Comparison of ENCODE assay signal across 8 mouse cellular contexts in genomic region chr2:29826926-29827708, GRCm38 (mm10). TPM values are rescaled to one million over a fixed set of nuclear protein-coding genes. Genes with fewer than 3 reads are reported as not detected.
DNase-seq lines count a peak whose midpoint lies in the region; ATAC-seq and TF ChIP-seq lines count a peak whose summit lies in the region.

No protein-coding gene starts in this region.

- TF ChIP-seq CTCF in bone marrow macrophage, adult 2 months (IDR thresholded peaks at IDR 0.05; ENCODE audit: low read depth, low read length), result no peak
- TF ChIP-seq CTCF in embryonic fibroblast, embryonic 13.5 days (IDR thresholded peaks at IDR 0.05; ENCODE audit: borderline replicate concordance, insufficient read depth, low read length), result no peak

- H3K27me3 ChIP-seq in kidney, embryonic 14.5 days (ENCODE audit: control insufficient read depth, insufficient read depth, low read length), result no peaks in the 10 kb centered on the region
- no peaks in the 10 kb centered on the region for H3K27me3 ChIP-seq in limb, embryonic 15.5 days

- H3K27ac ChIP-seq in bone marrow macrophage, adult 2 months (ENCODE audit: insufficient read depth, low read depth, low read length), result peak overlapping the region; percentile 78
- peak overlapping the region; percentile 98 for H3K27ac ChIP-seq in embryonic fibroblast, embryonic 13.5 days (ENCODE audit: insufficient read depth, low read length)
- H3K27ac ChIP-seq in kidney, embryonic 14.5 days (ENCODE audit: low read depth, low read length), result peak overlapping the region; percentile 84
- peak overlapping the region; percentile 95 for H3K27ac ChIP-seq in limb, embryonic 15.5 days

- under 1% methylated on average over 48 of the region's 48 CpGs for WGBS in kidney, embryonic 14.5 days
- WGBS in limb, embryonic 15.5 days, result under 1% methylated on average over 48 of the region's 48 CpGs

- peak; percentile 96 for ATAC-seq in kidney, embryonic 14.5 days (ENCODE audit: low FRiP score, low TSS enrichment)
- peak; percentile 95 for ATAC-seq in limb, embryonic 15.5 days (ENCODE audit: insufficient number of reproducible peaks, low FRiP score, low TSS enrichment, low read depth)

- H3K4me3 ChIP-seq in bone marrow macrophage, adult 2 months (ENCODE audit: insufficient read depth, low read length), result peak overlapping the region; percentile 83
- H3K4me3 ChIP-seq in embryonic fibroblast, embryonic 13.5 days (ENCODE audit: insufficient read depth, low read length), result peak overlapping the region; percentile 88
- H3K4me3 ChIP-seq in kidney, embryonic 14.5 days (ENCODE audit: low read length), result peak overlapping the region; percentile 97
- H3K4me3 ChIP-seq in limb, embryonic 15.5 days, result peak overlapping the region; percentile 95

- TF ChIP-seq POLR2A in bone marrow macrophage, adult 2 months (IDR thresholded peaks at IDR 0.05; ENCODE audit: borderline replicate concordance, low read depth, low read length), result no peak
- TF ChIP-seq POLR2A in embryonic fibroblast, embryonic 13.5 days (IDR thresholded peaks at IDR 0.05; ENCODE audit: low read depth, low read length), result peak; percentile 91

- peaks cover 12% of the 10 kb centered on the region for H3K4me1 ChIP-seq in bone marrow macrophage, adult 2 months (ENCODE audit: control insufficient read depth, insufficient read depth, low read length)
- peaks cover 4% of the 10 kb centered on the region; the same call in 1 of the 2 replicates for H3K4me1 ChIP-seq in embryonic fibroblast, embryonic 13.5 days (ENCODE audit: control insufficient read depth, insufficient read depth, low read length)
- peaks cover 14% of the 10 kb centered on the region; the same call in 1 of the 2 replicates for H3K4me1 ChIP-seq in kidney, embryonic 14.5 days (ENCODE audit: control insufficient read depth, insufficient read depth, low read length)
- H3K4me1 ChIP-seq in limb, embryonic 15.5 days, result peaks cover 15% of the 10 kb centered on the region

- H3K9ac ChIP-seq in kidney, embryonic 14.5 days (ENCODE audit: low read depth, low read length), result peak overlapping the region; percentile 87
- peak overlapping the region; percentile 85 for H3K9ac ChIP-seq in limb, embryonic 15.5 days

- H3K9me3 ChIP-seq in kidney, embryonic 14.5 days (ENCODE audit: control insufficient read depth, low read length), result no peaks in the 10 kb centered on the region
- H3K9me3 ChIP-seq in limb, embryonic 15.5 days, result no peaks in the 10 kb centered on the region

- 0 out of 2 replicates have a peak, but pooled peaks cover 2% of the 10 kb centered on the region for H3K36me3 ChIP-seq in kidney, embryonic 14.5 days (ENCODE audit: control insufficient read depth, insufficient read depth, low read length)
- no peaks in the 10 kb centered on the region for H3K36me3 ChIP-seq in limb, embryonic 15.5 days

- H3K4me2 ChIP-seq in kidney, embryonic 14.5 days (replicated peaks; ENCODE audit: low read depth, low read length), result peak overlapping the region; percentile 88
- peak overlapping the region; percentile 77 for H3K4me2 ChIP-seq in limb, embryonic 15.5 days

- DNase-seq in A20 (ENCODE audit: low read depth, low spot score), result peak; percentile 98
- DNase-seq in heart, adult 9 months (ENCODE audit: low spot score in 2 of 2), result peak; percentile 95 to 97
- peak; percentile 90 to 92 for DNase-seq in monocyte, adult 2 months (ENCODE audit: low read depth in 1 of 2, low spot score in 2 of 2)
- DNase-seq in spleen, postnatal 36 days (ENCODE audit: low spot score in 2 of 2), result peak; percentile 95 to 97

RNA-seq across cellular contexts. Expression of gene Urm1, which starts 7.2 kb away (rescaled TPM):
- 27.7 and 37.4 TPM in 2 replicates for polyA plus RNA-seq in bone marrow macrophage, adult 2 months (2012; ENCODE audit: insufficient read depth, insufficient read length, missing spikeins)
- polyA plus RNA-seq in embryonic fibroblast, embryonic 13.5 days (2011; ENCODE audit: insufficient read length, low read depth, missing spikeins), result 42.0 and 44.5 TPM in 2 replicates
- 27.3 and 29.2 TPM in 2 replicates for polyA plus RNA-seq in kidney, embryonic 14.5 days (2014; fragmentation: Nextera tagmentation; extraction: Ambion mirVana)
- polyA plus RNA-seq in limb, embryonic 15.5 days (2015; fragmentation: Nextera tagmentation; extraction: Ambion mirVana), result 24.4 and 27.5 TPM in 2 replicates

RNA-seq across cellular contexts. Expression of gene Slc27a4, which starts 24.7 kb away (rescaled TPM):
- polyA plus RNA-seq in bone marrow macrophage, adult 2 months (2012; ENCODE audit: insufficient read depth, insufficient read length, missing spikeins), result 14.0 and 15.3 TPM in 2 replicates
- polyA plus RNA-seq in embryonic fibroblast, embryonic 13.5 days (2011; ENCODE audit: insufficient read length, low read depth, missing spikeins), result 18.5 and 22.1 TPM in 2 replicates
- polyA plus RNA-seq in kidney, embryonic 14.5 days (2014; fragmentation: Nextera tagmentation; extraction: Ambion mirVana), result 9.1 and 11.4 TPM in 2 replicates
- 19.1 and 22.2 TPM in 2 replicates for polyA plus RNA-seq in limb, embryonic 15.5 days (2015; fragmentation: Nextera tagmentation; extraction: Ambion mirVana)

RNA-seq across cellular contexts. Expression of gene Trub2, which starts 38.8 kb away (rescaled TPM):
- polyA plus RNA-seq in bone marrow macrophage, adult 2 months (2012; ENCODE audit: insufficient read depth, insufficient read length, missing spikeins), result 18.0 and 19.0 TPM in 2 replicates
- polyA plus RNA-seq in embryonic fibroblast, embryonic 13.5 days (2011; ENCODE audit: insufficient read length, low read depth, missing spikeins), result 22.5 and 33.3 TPM in 2 replicates
- polyA plus RNA-seq in kidney, embryonic 14.5 days (2014; fragmentation: Nextera tagmentation; extraction: Ambion mirVana), result 36.5 and 41.3 TPM in 2 replicates
- polyA plus RNA-seq in limb, embryonic 15.5 days (2015; fragmentation: Nextera tagmentation; extraction: Ambion mirVana), result 32.1 and 33.9 TPM in 2 replicates

RNA-seq across cellular contexts. Expression of gene Coq4, which starts 39.8 kb away (rescaled TPM):
- polyA plus RNA-seq in bone marrow macrophage, adult 2 months (2012; ENCODE audit: insufficient read depth, insufficient read length, missing spikeins), result 7.2 and 7.7 TPM in 2 replicates
- polyA plus RNA-seq in embryonic fibroblast, embryonic 13.5 days (2011; ENCODE audit: insufficient read length, low read depth, missing spikeins), result 9.3 and 12.6 TPM in 2 replicates
- 44.8 and 47.0 TPM in 2 replicates for polyA plus RNA-seq in kidney, embryonic 14.5 days (2014; fragmentation: Nextera tagmentation; extraction: Ambion mirVana)
- 25.4 and 26.7 TPM in 2 replicates for polyA plus RNA-seq in limb, embryonic 15.5 days (2015; fragmentation: Nextera tagmentation; extraction: Ambion mirVana)

RNA-seq across cellular contexts. Expression of gene Cercam, which starts 41.8 kb away (rescaled TPM):
- 7.9 and 10.1 TPM in 2 replicates for polyA plus RNA-seq in bone marrow macrophage, adult 2 months (2012; ENCODE audit: insufficient read depth, insufficient read length, missing spikeins)
- polyA plus RNA-seq in embryonic fibroblast, embryonic 13.5 days (2011; ENCODE audit: insufficient read length, low read depth, missing spikeins), result 52.3 and 58.2 TPM in 2 replicates
- 8.9 and 15.6 TPM in 2 replicates for polyA plus RNA-seq in kidney, embryonic 14.5 days (2014; fragmentation: Nextera tagmentation; extraction: Ambion mirVana)
- polyA plus RNA-seq in limb, embryonic 15.5 days (2015; fragmentation: Nextera tagmentation; extraction: Ambion mirVana), result 53.1 and 64.1 TPM in 2 replicates

Comparison
In these comparisons a context has a peak if more than half of its experiments do, and no peak if none do; other contexts are left out.
1. Peak in every context shown above with its lines: DNase-seq, ATAC-seq, H3K4me3 ChIP-seq and H3K27ac ChIP-seq.